Mouse (Mus musculus): ENCODE measurements around the gene Mbl1.

The Mbl1 gene

GRCm38 (mm10) chr14:41151220-41151898 is at the start of gene Mbl1:
Mbl1 (plus strand) TSS chr14:41151458.
- in situ Hi-C loops (cut with MboI, MseI): no loop called here

- in situ Hi-C loops (cut with MboI, MseI): no loop called here
Measured at GRCm38 (mm10) chr14:41102269-41102668, 49.0 kb upstream of the Mbl1 start.

- in situ Hi-C loops (cut with MboI, MseI): no loop called here
Measured at GRCm38 (mm10) chr14:41104853-41105444, 46.3 kb upstream of the Mbl1 start, which contains the start of gene Mat1a. Mat1a (plus strand) TSS chr14:41105035.

GRCm38 (mm10) chr14:41111031-41111668 is 40.1 kb upstream of the Mbl1 start:
- in situ Hi-C loops (cut with MboI, MseI): loop anchor here (5.0 kb wide), 1 partner anchor 51 kb away; no protein-coding TSS in a partner anchor

- in situ Hi-C loops (cut with MboI, MseI): loop anchor here (5.0 kb wide), 1 partner anchor 49 kb away; no protein-coding TSS in a partner anchor
Measured at GRCm38 (mm10) chr14:41112944-41113343, 38.3 kb upstream of the Mbl1 start.

GRCm38 (mm10) chr14:41116271-41116670 is 35.0 kb upstream of the Mbl1 start:
- in situ Hi-C loops (cut with MboI, MseI): no loop called here

- in situ Hi-C loops (cut with MboI, MseI): no loop called here
Measured at GRCm38 (mm10) chr14:41124683-41125082, 26.6 kb upstream of the Mbl1 start.

- in situ Hi-C loops (cut with MboI, MseI): no loop called here
Measured at GRCm38 (mm10) chr14:41127997-41128396, 23.3 kb upstream of the Mbl1 start.

GRCm38 (mm10) chr14:41131540-41131939 is 19.7 kb upstream of the Mbl1 start, which contains the start of gene Sftpa1:
Sftpa1 (plus strand) TSS chr14:41131782.
- in situ Hi-C loops (cut with MboI, MseI): no loop called here

- in situ Hi-C loops (cut with MboI, MseI): no loop called here
Measured at GRCm38 (mm10) chr14:41137006-41137405, 14.3 kb upstream of the Mbl1 start.

- in situ Hi-C loops (cut with MboI, MseI): no loop called here
Measured at GRCm38 (mm10) chr14:41140686-41141085, 10.6 kb upstream of the Mbl1 start.

GRCm38 (mm10) chr14:41146035-41146434 is 5.2 kb upstream of the Mbl1 start:
- in situ Hi-C loops (cut with MboI, MseI): no loop called here

- in situ Hi-C loops (cut with MboI, MseI): no loop called here
Measured at GRCm38 (mm10) chr14:41146922-41147321, 4.3 kb upstream of the Mbl1 start.

- in situ Hi-C loops (cut with MboI, MseI): no loop called here
Measured at GRCm38 (mm10) chr14:41147356-41147755, 3.9 kb upstream of the Mbl1 start.

GRCm38 (mm10) chr14:41160076-41160475 is 8.8 kb downstream of the Mbl1 start:
- in situ Hi-C loops (cut with MboI, MseI): loop anchor here (5.0 kb wide), 1 partner anchor 48 kb away; no protein-coding TSS in a partner anchor

GRCm38 (mm10) chr14:41160743-41161142 is 9.5 kb downstream of the Mbl1 start:
- in situ Hi-C loops (cut with MboI, MseI): loop anchor here (5.0 kb wide), 1 partner anchor 48 kb away; no protein-coding TSS in a partner anchor

GRCm38 (mm10) chr14:41162663-41163062 is 11.4 kb downstream of the Mbl1 start:
- in situ Hi-C loops (cut with MboI, MseI): loop anchor here (5.0 kb wide), 1 partner anchor 50 kb away; no protein-coding TSS in a partner anchor

- in situ Hi-C loops (cut with MboI, MseI): no loop called here
Measured at GRCm38 (mm10) chr14:41167278-41167677, 16.0 kb downstream of the Mbl1 start.

GRCm38 (mm10) chr14:41168567-41168966 is 17.3 kb downstream of the Mbl1 start:
- in situ Hi-C loops (cut with MboI, MseI): no loop called here

- in situ Hi-C loops (cut with MboI, MseI): no loop called here
Measured at GRCm38 (mm10) chr14:41170514-41170913, 19.3 kb downstream of the Mbl1 start.

GRCm38 (mm10) chr14:41174802-41175201 is 23.5 kb downstream of the Mbl1 start:
- in situ Hi-C loops (cut with MboI, MseI): loop anchor here (25.0 kb wide), 1 partner anchor 987 kb away; the partner anchor contains the start of gene Gm17027
